Mouse (Mus musculus): ENCODE measurements around the gene Pde4d. TPM values are rescaled to one million over a fixed set of nuclear protein-coding genes. Genes with fewer than 3 reads are reported as not detected.

Pde4d gene
- polyA plus RNA-seq, 1 experiment = 15.1 TPM

GRCm38 (mm10) chr13:109233911-109234613 lies 784.3 kb downstream of the Pde4d start:
- no peaks in the 10 kb centered on the region for H3K27me3 ChIP-seq (ENCODE audit: control insufficient read depth, insufficient read depth, insufficient read length)
- no peak for TF ChIP-seq MAX (IDR thresholded peaks at IDR 0.05)
- no peak for TF ChIP-seq MYOG (IDR thresholded peaks at IDR 0.05; ENCODE audit: control insufficient read depth, extremely low read depth, insufficient read length)
- no peak for TF ChIP-seq CTCF (IDR thresholded peaks at IDR 0.05; ENCODE audit: control insufficient read depth, insufficient read depth, insufficient read length)
- TF ChIP-seq USF1 (IDR thresholded peaks at IDR 0.05; ENCODE audit: low read depth) = no peak
- no peak for TF ChIP-seq MYOD1 (IDR thresholded peaks at IDR 0.05; ENCODE audit: control insufficient read depth, insufficient read length, low read depth)

DNA sequence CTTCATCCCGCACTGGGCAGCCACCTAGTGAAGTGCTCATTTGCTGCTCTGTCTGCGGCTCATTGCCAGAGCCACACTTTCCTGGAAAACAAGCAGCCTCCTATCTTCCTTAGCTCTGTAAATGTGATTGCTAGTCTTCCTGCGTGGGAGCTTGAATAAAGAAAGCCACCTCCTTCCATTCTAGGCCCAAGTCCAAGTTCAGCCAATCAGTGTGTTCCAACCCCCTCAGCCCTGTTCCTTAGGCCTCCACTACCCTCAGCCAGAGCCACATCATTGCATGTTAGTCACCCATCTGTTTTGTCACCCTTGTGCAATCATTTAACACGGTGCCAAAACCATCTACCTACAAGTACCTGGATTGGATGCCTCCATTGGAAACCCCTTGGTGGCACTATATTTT lies 786.3 kb downstream of the Pde4d start:
- Histone ChIP-seq H3K27me3 (ENCODE audit: control insufficient read depth, insufficient read depth, insufficient read length) (no peaks in the 10 kb centered on the region), H3K79me2 (ENCODE audit: control insufficient read depth, insufficient read depth) (no peaks in the 10 kb centered on the region), H3ac (ENCODE audit: control insufficient read depth, insufficient read length, low read depth) (no peak overlapping the region), H3K36me3 (ENCODE audit: control insufficient read depth, insufficient read depth) (no peaks in the 10 kb centered on the region), H3K79me3 (ENCODE audit: low read depth) (no peaks in the 10 kb centered on the region), H3K4me3 (ENCODE audit: insufficient read depth, poor library complexity, severe bottlenecking) (no peak overlapping the region)
- TF ChIP-seq MYOD1 (IDR thresholded peaks at IDR 0.05; ENCODE audit: control insufficient read depth, insufficient read length, low read depth) = no peak
- peak; percentile 1 for TF ChIP-seq CEBPB (IDR thresholded peaks at IDR 0.05; ENCODE audit: low read depth)

More at GRCm38 (mm10) chr13:109233911-109234613, 784.3 kb downstream of the Pde4d start:
- Histone ChIP-seq H3K79me2 (ENCODE audit: control insufficient read depth, insufficient read depth) (no peaks in the 10 kb centered on the region), H3K79me3 (ENCODE audit: low read depth) (no peaks in the 10 kb centered on the region), H3ac (ENCODE audit: control insufficient read depth, insufficient read length, low read depth) (no peak overlapping the region), H3K36me3 (ENCODE audit: control insufficient read depth, insufficient read depth) (no peaks in the 10 kb centered on the region), H3K4me3 (ENCODE audit: insufficient read depth, poor library complexity, severe bottlenecking) (no peak overlapping the region)

DNA sequence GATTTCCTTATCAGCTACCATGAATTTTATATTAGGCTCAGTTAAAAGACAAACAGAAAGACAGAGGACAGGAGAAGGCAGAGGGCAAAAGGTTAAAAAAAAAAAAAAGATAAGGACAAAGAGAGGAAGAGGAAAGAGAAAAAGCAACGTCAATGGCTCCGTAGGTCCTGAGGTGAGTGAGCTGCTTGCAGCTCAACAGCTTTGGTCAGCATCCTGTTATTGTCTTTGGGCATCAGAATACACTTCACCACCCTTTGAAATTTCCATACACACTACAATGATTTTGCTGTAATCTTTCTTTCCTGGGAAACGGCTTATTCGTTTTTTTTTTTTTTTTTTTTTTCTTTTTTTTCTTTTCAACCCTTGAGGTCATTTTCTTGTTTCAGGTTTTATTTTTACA lies 788.9 kb downstream of the Pde4d start:
- no peaks in the 10 kb centered on the region for H3K27me3 ChIP-seq (ENCODE audit: control insufficient read depth, insufficient read depth, insufficient read length)
- no peak overlapping the region for H3ac ChIP-seq (ENCODE audit: control insufficient read depth, insufficient read length, low read depth)
- no peak overlapping the region for H3K4me3 ChIP-seq (ENCODE audit: insufficient read depth, poor library complexity, severe bottlenecking)
- H3K36me3 ChIP-seq (ENCODE audit: control insufficient read depth, insufficient read depth) = no peaks in the 10 kb centered on the region
- no peaks in the 10 kb centered on the region for H3K79me2 ChIP-seq (ENCODE audit: control insufficient read depth, insufficient read depth)
- H3K79me3 ChIP-seq (ENCODE audit: low read depth) = no peaks in the 10 kb centered on the region
- no peak for TF ChIP-seq MAX (IDR thresholded peaks at IDR 0.05)
- no peak for TF ChIP-seq USF1 (IDR thresholded peaks at IDR 0.05; ENCODE audit: low read depth)
- no peak for TF ChIP-seq MYOG (IDR thresholded peaks at IDR 0.05; ENCODE audit: control insufficient read depth, extremely low read depth, insufficient read length)
- TF ChIP-seq CTCF (IDR thresholded peaks at IDR 0.05; ENCODE audit: control insufficient read depth, insufficient read depth, insufficient read length) = no peak
- TF ChIP-seq FOSL1 (IDR thresholded peaks at IDR 0.05; ENCODE audit: insufficient read depth, low read length, poor library complexity, severe bottlenecking) = no peak
- no peak for TF ChIP-seq CEBPB (IDR thresholded peaks at IDR 0.05; ENCODE audit: low read depth)
- TF ChIP-seq MYOD1 (IDR thresholded peaks at IDR 0.05; ENCODE audit: control insufficient read depth, insufficient read length, low read depth) = no peak

- Histone ChIP-seq H3K36me3 (ENCODE audit: control insufficient read depth, insufficient read depth) (no peaks in the 10 kb centered on the region), H3K27me3 (ENCODE audit: control insufficient read depth, insufficient read depth, insufficient read length) (no peaks in the 10 kb centered on the region), H3ac (ENCODE audit: control insufficient read depth, insufficient read length, low read depth) (no peak overlapping the region), H3K4me3 (ENCODE audit: insufficient read depth, poor library complexity, severe bottlenecking) (no peak overlapping the region), H3K79me3 (ENCODE audit: low read depth) (no peaks in the 10 kb centered on the region), H3K79me2 (ENCODE audit: control insufficient read depth, insufficient read depth) (no peaks in the 10 kb centered on the region)
- no peak for TF ChIP-seq CEBPB (IDR thresholded peaks at IDR 0.05; ENCODE audit: low read depth)
Measured at GRCm38 (mm10) chr13:109239296-109239695, 789.5 kb downstream of the Pde4d start.

- no peaks in the 10 kb centered on the region for H3K27me3 ChIP-seq (ENCODE audit: control insufficient read depth, insufficient read depth, insufficient read length)
- TF ChIP-seq MAX (IDR thresholded peaks at IDR 0.05) (no peak), MYOG (IDR thresholded peaks at IDR 0.05; ENCODE audit: control insufficient read depth, extremely low read depth, insufficient read length) (no peak), MYOD1 (IDR thresholded peaks at IDR 0.05; ENCODE audit: control insufficient read depth, insufficient read length, low read depth) (no peak), USF1 (IDR thresholded peaks at IDR 0.05; ENCODE audit: low read depth) (no peak), FOSL1 (IDR thresholded peaks at IDR 0.05; ENCODE audit: insufficient read depth, low read length, poor library complexity, severe bottlenecking) (no peak), CTCF (IDR thresholded peaks at IDR 0.05; ENCODE audit: control insufficient read depth, insufficient read depth, insufficient read length) (no peak), CEBPB (IDR thresholded peaks at IDR 0.05; ENCODE audit: low read depth) (peak; percentile 36)
- H3K79me3 ChIP-seq (ENCODE audit: low read depth) = no peaks in the 10 kb centered on the region
- no peaks in the 10 kb centered on the region for H3K79me2 ChIP-seq (ENCODE audit: control insufficient read depth, insufficient read depth)
- no peak overlapping the region for H3K4me3 ChIP-seq (ENCODE audit: insufficient read depth, poor library complexity, severe bottlenecking)
- peak overlapping the region; percentile 12 for H3ac ChIP-seq (ENCODE audit: control insufficient read depth, insufficient read length, low read depth)
- H3K36me3 ChIP-seq (ENCODE audit: control insufficient read depth, insufficient read depth) = no peaks in the 10 kb centered on the region
Measured at GRCm38 (mm10) chr13:109242456-109243050, 792.8 kb downstream of the Pde4d start.

GRCm38 (mm10) chr13:109243160-109243559 lies 793.4 kb downstream of the Pde4d start:
- Histone ChIP-seq H3K4me3 (ENCODE audit: insufficient read depth, poor library complexity, severe bottlenecking) (no peak overlapping the region), H3K36me3 (ENCODE audit: control insufficient read depth, insufficient read depth) (no peaks in the 10 kb centered on the region), H3K27me3 (ENCODE audit: control insufficient read depth, insufficient read depth, insufficient read length) (no peaks in the 10 kb centered on the region), H3K79me2 (ENCODE audit: control insufficient read depth, insufficient read depth) (no peaks in the 10 kb centered on the region), H3ac (ENCODE audit: control insufficient read depth, insufficient read length, low read depth) (peak overlapping the region; percentile 20), H3K79me3 (ENCODE audit: low read depth) (no peaks in the 10 kb centered on the region)
- no peak for TF ChIP-seq MAX (IDR thresholded peaks at IDR 0.05)
- no peak for TF ChIP-seq CTCF (IDR thresholded peaks at IDR 0.05; ENCODE audit: control insufficient read depth, insufficient read depth, insufficient read length)
- no peak for TF ChIP-seq USF1 (IDR thresholded peaks at IDR 0.05; ENCODE audit: low read depth)
- peak; percentile 97 for TF ChIP-seq CEBPB (IDR thresholded peaks at IDR 0.05; ENCODE audit: low read depth)
